Mouse (Mus musculus): ENCODE results near the gene Samd14. TPM values are rescaled to one million over a fixed set of nuclear protein-coding genes. Genes with fewer than 3 reads are reported as not detected.
"Not testable (repeated sequence)": the region's sequence is repeated elsewhere in the genome, so short reads cannot be mapped to it uniquely, and the experiment has no call there.

Samd14 gene
- polyA plus RNA-seq (2012; rRNA removed), result 9.3 and 10.1 TPM in 2 replicates

- peaks cover 9% of the 10 kb centered on the region for H3K36me3 ChIP-seq (ENCODE audit: control insufficient read depth, insufficient read depth, low read length)
- H3K4me1 ChIP-seq (replicated peaks; ENCODE audit: control insufficient read depth, insufficient read depth, low read length), result peaks cover 18% of the 10 kb centered on the region
- DNase-seq, result no peak
- under 1% methylated on average over 30 of the region's 32 CpGs for WGBS
- peaks cover 16% of the 10 kb centered on the region for H3K27me3 ChIP-seq (ENCODE audit: control insufficient read depth, insufficient read depth, low read length)
- no peak for TF ChIP-seq POLR2A (IDR thresholded peaks at IDR 0.05; ENCODE audit: control insufficient read depth, extremely low read depth, insufficient read depth, low read length, poor library complexity)
- no peak for TF ChIP-seq CTCF (IDR thresholded peaks at IDR 0.05; ENCODE audit: borderline replicate concordance, control insufficient read depth, extremely low read depth, insufficient read depth, low read length, poor library complexity)
- no peak within 1 kb of the TSS for H3K27ac ChIP-seq (ENCODE audit: control insufficient read depth, insufficient read depth, low read length)
- H3K4me3 ChIP-seq (ENCODE audit: control insufficient read depth, insufficient read depth, low read length), result peak within 1 kb of the TSS; percentile 46
Measured at GRCm38 (mm10) chr11:95009629-95010014, at the start of gene Samd14. Samd14 (plus strand) TSS chr11:95009879.

- no peak overlapping the region for H3K4me3 ChIP-seq (ENCODE audit: control insufficient read depth, insufficient read depth, low read length)
- H3K27me3 ChIP-seq (ENCODE audit: control insufficient read depth, insufficient read depth, low read length), result no peaks in the 10 kb centered on the region
- no peak for DNase-seq
- 84% methylated on average over 5 of the region's 5 CpGs for WGBS
- TF ChIP-seq CTCF (IDR thresholded peaks at IDR 0.05; ENCODE audit: borderline replicate concordance, control insufficient read depth, extremely low read depth, insufficient read depth, low read length, poor library complexity) (no peak), POLR2A (IDR thresholded peaks at IDR 0.05; ENCODE audit: control insufficient read depth, extremely low read depth, insufficient read depth, low read length, poor library complexity) (no peak)
- H3K4me1 ChIP-seq (replicated peaks; ENCODE audit: control insufficient read depth, insufficient read depth, low read length), result peaks cover 6% of the 10 kb centered on the region
- H3K27ac ChIP-seq (ENCODE audit: control insufficient read depth, insufficient read depth, low read length), result no peak overlapping the region
- H3K36me3 ChIP-seq (ENCODE audit: control insufficient read depth, insufficient read depth, low read length), result no peaks in the 10 kb centered on the region
Measured at GRCm38 (mm10) chr11:94962534-94963101, 47.1 kb upstream of the Samd14 start.

- no peak for TF ChIP-seq POLR2A (IDR thresholded peaks at IDR 0.05; ENCODE audit: control insufficient read depth, extremely low read depth, insufficient read depth, low read length, poor library complexity)
- TF ChIP-seq CTCF (IDR thresholded peaks at IDR 0.05; ENCODE audit: borderline replicate concordance, control insufficient read depth, extremely low read depth, insufficient read depth, low read length, poor library complexity), result no peak
- peaks cover 9% of the 10 kb centered on the region; the same call in 1 of the 2 replicates for H3K4me1 ChIP-seq (replicated peaks; ENCODE audit: control insufficient read depth, insufficient read depth, low read length)
- H3K27ac ChIP-seq (ENCODE audit: control insufficient read depth, insufficient read depth, low read length), result no peak within 1 kb of the TSS
- no peak for DNase-seq
- H3K4me3 ChIP-seq (ENCODE audit: control insufficient read depth, insufficient read depth, low read length), result no peak within 1 kb of the TSS
- H3K27me3 ChIP-seq (ENCODE audit: control insufficient read depth, insufficient read depth, low read length), result no peaks in the 10 kb centered on the region
- no peaks in the 10 kb centered on the region for H3K36me3 ChIP-seq (ENCODE audit: control insufficient read depth, insufficient read depth, low read length)
- 41% methylated on average over 4 of the region's 4 CpGs for WGBS
Measured at GRCm38 (mm10) chr11:94967419-94967818, 42.3 kb upstream of the Samd14 start, which contains the start of gene Hils1. Hils1 (plus strand) TSS chr11:94967593.

GRCm38 (mm10) chr11:94968187-94968586, 41.5 kb upstream of the Samd14 start:
- Histone ChIP-seq H3K27me3 (ENCODE audit: control insufficient read depth, insufficient read depth, low read length) (no peaks in the 10 kb centered on the region), H3K36me3 (ENCODE audit: control insufficient read depth, insufficient read depth, low read length) (no peaks in the 10 kb centered on the region), H3K4me3 (ENCODE audit: control insufficient read depth, insufficient read depth, low read length) (no peak overlapping the region), H3K27ac (ENCODE audit: control insufficient read depth, insufficient read depth, low read length) (no peak overlapping the region), H3K4me1 (replicated peaks; ENCODE audit: control insufficient read depth, insufficient read depth, low read length) (peaks cover 9% of the 10 kb centered on the region; the same call in 1 of the 2 replicates)
- WGBS, result 91% methylated on average over 7 of the region's 7 CpGs
- TF ChIP-seq POLR2A (IDR thresholded peaks at IDR 0.05; ENCODE audit: control insufficient read depth, extremely low read depth, insufficient read depth, low read length, poor library complexity), result no peak
- TF ChIP-seq CTCF (IDR thresholded peaks at IDR 0.05; ENCODE audit: borderline replicate concordance, control insufficient read depth, extremely low read depth, insufficient read depth, low read length, poor library complexity), result no peak
- no peak for DNase-seq

- not testable (repeated sequence) for H3K27ac ChIP-seq (ENCODE audit: control insufficient read depth, insufficient read depth, low read length); H3K27me3 ChIP-seq (ENCODE audit: control insufficient read depth, insufficient read depth, low read length); H3K4me3 ChIP-seq (ENCODE audit: control insufficient read depth, insufficient read depth, low read length); H3K36me3 ChIP-seq (ENCODE audit: control insufficient read depth, insufficient read depth, low read length); H3K4me1 ChIP-seq (replicated peaks; ENCODE audit: control insufficient read depth, insufficient read depth, low read length); DNase-seq
- WGBS, result 94% methylated on average over 4 of the region's 4 CpGs
Measured at GRCm38 (mm10) chr11:94969709-94970108, 40.0 kb upstream of the Samd14 start.

GRCm38 (mm10) chr11:94970210-94970943, 39.3 kb upstream of the Samd14 start:
- Histone ChIP-seq H3K27ac (ENCODE audit: control insufficient read depth, insufficient read depth, low read length) (no peak overlapping the region), H3K4me1 (replicated peaks; ENCODE audit: control insufficient read depth, insufficient read depth, low read length) (peaks cover 9% of the 10 kb centered on the region; the same call in 1 of the 2 replicates), H3K4me3 (ENCODE audit: control insufficient read depth, insufficient read depth, low read length) (no peak overlapping the region), H3K27me3 (ENCODE audit: control insufficient read depth, insufficient read depth, low read length) (no peaks in the 10 kb centered on the region), H3K36me3 (ENCODE audit: control insufficient read depth, insufficient read depth, low read length) (no peaks in the 10 kb centered on the region)
- TF ChIP-seq CTCF (IDR thresholded peaks at IDR 0.05; ENCODE audit: borderline replicate concordance, control insufficient read depth, extremely low read depth, insufficient read depth, low read length, poor library complexity) (no peak), POLR2A (IDR thresholded peaks at IDR 0.05; ENCODE audit: control insufficient read depth, extremely low read depth, insufficient read depth, low read length, poor library complexity) (no peak)
- DNase-seq, result peak; percentile 54
- 60% methylated on average over 15 of the region's 15 CpGs for WGBS

All from thymus, adult 2 months (tissue).